In the genomic region with DNA sequence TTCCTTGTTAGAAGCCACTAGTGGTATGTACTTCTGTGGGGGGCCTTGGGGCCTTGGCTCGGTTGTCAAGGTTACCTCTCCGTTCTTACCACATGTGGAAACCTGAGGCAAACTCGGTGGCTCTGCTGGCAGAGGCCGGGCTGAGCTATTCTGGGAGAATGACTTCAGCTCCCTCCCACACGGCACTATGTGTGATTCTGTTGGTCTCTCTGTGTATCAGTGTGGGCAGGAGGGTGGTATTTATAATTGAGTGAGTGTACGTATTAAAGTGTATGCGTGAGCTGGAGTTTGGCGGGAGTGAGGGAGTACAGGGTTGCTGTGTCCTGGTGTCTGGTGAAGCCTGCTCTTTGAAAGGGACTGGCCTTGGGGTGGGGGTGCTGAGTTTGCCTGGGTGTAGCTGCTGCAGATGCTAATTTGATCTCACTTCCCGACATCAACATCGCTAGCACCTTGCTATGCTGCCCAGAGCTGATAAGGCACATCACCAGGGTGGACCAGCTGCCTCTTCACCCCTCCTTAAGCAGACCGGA, we compare ENCODE assay signal across 8 mouse cellular contexts. TPM values are rescaled to one million over a fixed set of nuclear protein-coding genes. Genes with fewer than 3 reads are reported as not detected.
DNase-seq lines count a peak whose midpoint lies in the region; ATAC-seq and TF ChIP-seq lines count a peak whose summit lies in the region.

No protein-coding gene starts in this region.

- H3K4me3 ChIP-seq in embryonic fibroblast, embryonic 13.5 days (ENCODE audit: insufficient read depth, low read length): no peak overlapping the region
- H3K4me3 ChIP-seq in liver, embryonic 16.5 days (ENCODE audit: low read depth, low read length): peak overlapping the region; percentile 22

- ATAC-seq in liver, embryonic 16.5 days (ENCODE audit: low read depth): peak; percentile 61

- no peak for TF ChIP-seq POLR2A in embryonic fibroblast, embryonic 13.5 days (IDR thresholded peaks at IDR 0.05; ENCODE audit: low read depth, low read length)

- peak overlapping the region; percentile 17; the same call in 1 of the 2 replicates for H3K27ac ChIP-seq in embryonic fibroblast, embryonic 13.5 days (ENCODE audit: insufficient read depth, low read length)
- H3K27ac ChIP-seq in liver, embryonic 16.5 days (ENCODE audit: low read length): peak overlapping the region; percentile 93

- no peaks in the 10 kb centered on the region for H3K9me3 ChIP-seq in liver, embryonic 16.5 days (replicated peaks; ENCODE audit: control insufficient read depth, low read length)

- WGBS in liver, embryonic 16.5 days (ENCODE audit: insufficient replicate concordance): 34% methylated on average over 11 of the region's 11 CpGs

- no peaks in the 10 kb centered on the region; the same call in 1 of the 2 replicates for H3K4me1 ChIP-seq in embryonic fibroblast, embryonic 13.5 days (ENCODE audit: control insufficient read depth, insufficient read depth, low read length)
- peaks cover 83% of the 10 kb centered on the region for H3K4me1 ChIP-seq in liver, embryonic 16.5 days (ENCODE audit: control insufficient read depth, low read depth, low read length)

- intact Hi-C loops in left cerebral cortex, postnatal 4 days (cut with DNase I): no loop called here
- intact Hi-C loops in heart, postnatal 36 days (cut with DNase I): no loop called here

- no peak for TF ChIP-seq CTCF in embryonic fibroblast, embryonic 13.5 days (IDR thresholded peaks at IDR 0.05; ENCODE audit: borderline replicate concordance, insufficient read depth, low read length)

- peak; percentile 84 for DNase-seq in left cerebral cortex, adult 11 months (ENCODE audit: low spot score)
- no peak for DNase-seq in left cerebral cortex, postnatal 4 days
- DNase-seq in R1 (ENCODE audit: low read depth, low spot score): peak; percentile 39
- peak; percentile 68 to 73 for DNase-seq in heart, postnatal 36 days
- DNase-seq in thymus, postnatal 4 days: peak; percentile 45
- DNase-seq in retina, postnatal 1 day: no peak

- H3K27me3 ChIP-seq in liver, embryonic 16.5 days (ENCODE audit: control insufficient read depth, insufficient read depth, low read depth, low read length): no peaks in the 10 kb centered on the region

- peak overlapping the region; percentile 58 for H3K4me2 ChIP-seq in liver, embryonic 16.5 days (ENCODE audit: low read depth, low read length)

- H3K9ac ChIP-seq in liver, embryonic 16.5 days (ENCODE audit: low read depth, low read length): peak overlapping the region; percentile 65

- H3K36me3 ChIP-seq in liver, embryonic 16.5 days (ENCODE audit: control insufficient read depth, insufficient read depth): no peaks in the 10 kb centered on the region

RNA-seq across cellular contexts. Expression of a gene that starts 4.1 kb away (rescaled TPM):
- 1 to 10 TPM; 7.9 to 8.1 TPM for total RNA-seq in left cerebral cortex, postnatal 4 days (2021)
- polyA plus RNA-seq in embryonic fibroblast, embryonic 13.5 days (2011; ENCODE audit: insufficient read length, low read depth, missing spikeins): 96.4 and 125 TPM in 2 replicates
- total RNA-seq in heart, postnatal 36 days (2021): 10 to 100 TPM; 26.6 to 61.0 TPM
- polyA plus RNA-seq in liver, embryonic 16.5 days (2015; fragmentation: Nextera tagmentation; extraction: Ambion mirVana): 107 and 109 TPM in 2 replicates

RNA-seq across cellular contexts. Expression of a gene that starts 28.0 kb away (rescaled TPM):
- total RNA-seq in left cerebral cortex, postnatal 4 days (2021): under 1 TPM; 0.48 to 0.54 TPM
- polyA plus RNA-seq in embryonic fibroblast, embryonic 13.5 days (2011; ENCODE audit: insufficient read length, low read depth, missing spikeins): not detected in 2 replicates
- total RNA-seq in heart, postnatal 36 days (2021): not detected
- polyA plus RNA-seq in liver, embryonic 16.5 days (2015; fragmentation: Nextera tagmentation; extraction: Ambion mirVana): 0.19 and 0.20 TPM in 2 replicates

RNA-seq across cellular contexts. Expression of a gene that starts 46.0 kb away (rescaled TPM):
- total RNA-seq in left cerebral cortex, postnatal 4 days (2021): 10 to 100 TPM; 19.0 to 20.0 TPM
- polyA plus RNA-seq in embryonic fibroblast, embryonic 13.5 days (2011; ENCODE audit: insufficient read length, low read depth, missing spikeins): 35.4 and 74.2 TPM in 2 replicates
- total RNA-seq in heart, postnatal 36 days (2021): 10 to 100 TPM in 1 of 2 experiments, 1 to 10 TPM in 1; 8.6 to 13.2 TPM
- 2.2 and 3.3 TPM in 2 replicates for polyA plus RNA-seq in liver, embryonic 16.5 days (2015; fragmentation: Nextera tagmentation; extraction: Ambion mirVana)

Comparison
In these comparisons a context has a peak if more than half of its experiments do, and no peak if none do; other contexts are left out.
1. DNase-seq: peak in left cerebral cortex, adult 11 months (single experiment), R1 (single experiment), heart, postnatal 36 days (2 of 2) and thymus, postnatal 4 days (single experiment); none in left cerebral cortex, postnatal 4 days (single experiment) and retina, postnatal 1 day (single experiment).